Mouse (Mus musculus): ENCODE data around the gene Satb1. TPM values are rescaled to one million over a fixed set of nuclear protein-coding genes. Genes with fewer than 3 reads are reported as not detected.

Satb1 gene
- total and polyA plus RNA-seq, 2 experiments from 2014 or later: 8.4 to 17.4 TPM

DNA sequence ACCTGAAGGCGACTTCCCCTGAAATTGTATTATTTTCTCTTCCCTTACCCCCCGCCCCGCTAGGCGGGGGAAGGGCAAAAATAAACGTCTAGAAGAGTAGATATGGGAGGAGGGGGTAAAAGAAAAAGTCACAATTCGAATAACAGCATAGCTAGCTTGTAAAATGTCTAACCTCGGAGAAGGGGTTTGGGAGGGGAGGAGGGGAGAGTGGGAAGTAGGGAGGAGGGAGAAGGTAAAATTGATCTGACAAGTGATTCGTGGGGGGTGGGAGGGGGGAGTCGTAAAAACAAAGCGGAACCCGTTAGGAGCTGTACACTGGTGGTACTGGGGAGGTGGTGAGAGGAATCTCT lies 21.2 kb downstream of the Satb1 start:
- H3K4me2 ChIP-seq (ENCODE audit: low read depth, low read length): peak overlapping the region; percentile 84
- no peak for ATAC-seq (ENCODE audit: insufficient read depth, low read depth)
- no peaks in the 10 kb centered on the region for H3K36me3 ChIP-seq (replicated peaks; ENCODE audit: control insufficient read depth, insufficient read depth, low read length)
- peak overlapping the region; percentile 90 for H3K27ac ChIP-seq (ENCODE audit: low read depth)
- DNase-seq (ENCODE audit: low spot score): no peak
- peak overlapping the region; percentile 85 for H3K9ac ChIP-seq (replicated peaks; ENCODE audit: low read depth, low read length)
- TF ChIP-seq EP300 (IDR thresholded peaks at IDR 0.05; ENCODE audit: low read depth): no peak
- no peak for TF ChIP-seq CTCF (IDR thresholded peaks at IDR 0.05; ENCODE audit: low read depth)
- under 1% methylated on average over 11 of the region's 11 CpGs for WGBS
- no peaks in the 10 kb centered on the region for H3K4me1 ChIP-seq (ENCODE audit: control insufficient read depth, insufficient read depth)
- H3K4me3 ChIP-seq (ENCODE audit: low read depth, low read length): peak overlapping the region; percentile 92
- no peaks in the 10 kb centered on the region for H3K9me3 ChIP-seq (replicated peaks; ENCODE audit: control insufficient read depth, low read length)
- no peaks in the 10 kb centered on the region for H3K27me3 ChIP-seq (ENCODE audit: control insufficient read depth, insufficient read depth, low read length)

GRCm38 (mm10) chr17:51811086-51811868 lies 21.8 kb downstream of the Satb1 start:
- DNase-seq (ENCODE audit: low spot score): peak; percentile 69
- peak overlapping the region; percentile 85 for H3K9ac ChIP-seq (replicated peaks; ENCODE audit: low read depth, low read length)
- no peak for ATAC-seq (ENCODE audit: insufficient read depth, low read depth)
- WGBS: 5% methylated on average over 8 of the region's 8 CpGs
- no peaks in the 10 kb centered on the region for H3K27me3 ChIP-seq (ENCODE audit: control insufficient read depth, insufficient read depth, low read length)
- no peaks in the 10 kb centered on the region for H3K9me3 ChIP-seq (replicated peaks; ENCODE audit: control insufficient read depth, low read length)
- peak overlapping the region; percentile 84 for H3K4me2 ChIP-seq (ENCODE audit: low read depth, low read length)
- H3K27ac ChIP-seq (ENCODE audit: low read depth): peak overlapping the region; percentile 90; the same call in 1 of the 2 replicates
- H3K36me3 ChIP-seq (replicated peaks; ENCODE audit: control insufficient read depth, insufficient read depth, low read length): no peaks in the 10 kb centered on the region
- peak overlapping the region; percentile 92 for H3K4me3 ChIP-seq (ENCODE audit: low read depth, low read length)
- H3K4me1 ChIP-seq (ENCODE audit: control insufficient read depth, insufficient read depth): no peaks in the 10 kb centered on the region
- TF ChIP-seq CTCF (IDR thresholded peaks at IDR 0.05; ENCODE audit: low read depth): no peak
- TF ChIP-seq EP300 (IDR thresholded peaks at IDR 0.05; ENCODE audit: low read depth): no peak

- no peak overlapping the region for H3K9ac ChIP-seq (replicated peaks; ENCODE audit: low read depth, low read length)
- H3K4me1 ChIP-seq (ENCODE audit: control insufficient read depth, insufficient read depth): no peaks in the 10 kb centered on the region
- peaks cover 19% of the 10 kb centered on the region for H3K36me3 ChIP-seq (replicated peaks; ENCODE audit: control insufficient read depth, insufficient read depth, low read length)
- H3K27ac ChIP-seq (ENCODE audit: low read depth): peak overlapping the region; percentile 74
- TF ChIP-seq EP300 (IDR thresholded peaks at IDR 0.05; ENCODE audit: low read depth) (no peak), CTCF (IDR thresholded peaks at IDR 0.05; ENCODE audit: low read depth) (no peak)
- peak overlapping the region; percentile 50 for H3K4me2 ChIP-seq (ENCODE audit: low read depth, low read length)
- no peaks in the 10 kb centered on the region for H3K27me3 ChIP-seq (ENCODE audit: control insufficient read depth, insufficient read depth, low read length)
- 20% methylated on average over 5 of the region's 5 CpGs for WGBS
- ATAC-seq (ENCODE audit: insufficient read depth, low read depth): peak; percentile 88
- peak; percentile 65 for DNase-seq (ENCODE audit: low spot score)
- peak overlapping the region; percentile 12; the same call in 1 of the 2 replicates for H3K4me3 ChIP-seq (ENCODE audit: low read depth, low read length)
- no peaks in the 10 kb centered on the region for H3K9me3 ChIP-seq (replicated peaks; ENCODE audit: control insufficient read depth, low read length)
Observed at GRCm38 (mm10) chr17:51807429-51807828, 25.7 kb downstream of the Satb1 start.

DNA sequence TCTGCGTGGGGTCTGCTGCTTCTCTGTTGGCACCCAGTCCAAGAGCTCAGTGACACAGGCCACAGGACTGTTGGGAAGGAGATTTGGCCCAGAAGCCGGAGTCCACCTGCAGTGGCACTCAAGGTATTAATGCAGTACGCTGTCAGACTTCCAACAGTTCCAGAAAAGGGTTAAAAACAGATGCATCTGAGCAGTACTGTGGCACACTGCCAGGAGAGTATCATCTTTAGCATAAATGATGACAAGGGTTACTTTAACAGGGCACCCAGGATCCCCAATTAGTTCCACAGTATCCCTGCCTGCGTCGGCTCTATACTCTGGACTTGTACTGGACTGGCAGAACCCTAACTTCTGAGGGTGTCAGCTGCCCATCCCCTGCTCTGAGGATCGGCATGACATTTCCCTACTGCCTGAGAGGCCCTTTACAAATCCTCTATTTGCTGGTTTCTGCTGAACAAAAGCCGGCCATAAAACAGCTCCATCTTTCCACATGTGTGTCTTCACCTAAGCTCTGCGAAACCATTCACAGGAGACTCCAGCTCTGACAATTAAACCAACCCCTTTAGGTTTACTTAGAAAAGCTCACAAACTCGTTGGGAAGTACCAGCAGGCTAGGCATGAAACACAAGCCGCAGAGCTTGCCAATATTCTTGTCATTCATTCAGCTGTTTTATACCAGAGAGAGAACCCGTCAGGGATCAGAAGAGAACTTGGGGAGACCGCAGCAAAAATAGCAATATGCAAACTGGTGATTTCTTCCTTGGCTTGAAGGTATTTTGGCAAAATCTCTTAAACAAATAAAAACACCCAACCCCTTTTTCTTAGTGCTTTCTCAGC lies 26.7 kb downstream of the Satb1 start:
- no peak overlapping the region for H3K4me3 ChIP-seq (ENCODE audit: low read depth, low read length)
- no peaks in the 10 kb centered on the region for H3K9me3 ChIP-seq (replicated peaks; ENCODE audit: control insufficient read depth, low read length)
- no peak for ATAC-seq (ENCODE audit: insufficient read depth, low read depth)
- no peak for TF ChIP-seq EP300 (IDR thresholded peaks at IDR 0.05; ENCODE audit: low read depth)
- no peak for TF ChIP-seq CTCF (IDR thresholded peaks at IDR 0.05; ENCODE audit: low read depth)
- no peak overlapping the region for H3K9ac ChIP-seq (replicated peaks; ENCODE audit: low read depth, low read length)
- H3K4me2 ChIP-seq (ENCODE audit: low read depth, low read length): no peak overlapping the region
- WGBS: 63% methylated on average over 12 of the region's 12 CpGs
- no peak for DNase-seq (ENCODE audit: low spot score)
- H3K4me1 ChIP-seq (ENCODE audit: control insufficient read depth, insufficient read depth): no peaks in the 10 kb centered on the region
- H3K27me3 ChIP-seq (ENCODE audit: control insufficient read depth, insufficient read depth, low read length): no peaks in the 10 kb centered on the region
- no peak overlapping the region for H3K27ac ChIP-seq (ENCODE audit: low read depth)
- H3K36me3 ChIP-seq (replicated peaks; ENCODE audit: control insufficient read depth, insufficient read depth, low read length): peaks cover 19% of the 10 kb centered on the region

GRCm38 (mm10) chr17:51800208-51800607 lies 32.9 kb downstream of the Satb1 start:
- no peaks in the 10 kb centered on the region for H3K27me3 ChIP-seq (ENCODE audit: control insufficient read depth, insufficient read depth, low read length)
- TF ChIP-seq CTCF (IDR thresholded peaks at IDR 0.05; ENCODE audit: low read depth) (no peak), EP300 (IDR thresholded peaks at IDR 0.05; ENCODE audit: low read depth) (no peak)
- no peak overlapping the region for H3K4me3 ChIP-seq (ENCODE audit: low read depth, low read length)
- no peak overlapping the region for H3K9ac ChIP-seq (replicated peaks; ENCODE audit: low read depth, low read length)
- 86% methylated on average over 6 of the region's 6 CpGs for WGBS
- no peaks in the 10 kb centered on the region for H3K9me3 ChIP-seq (replicated peaks; ENCODE audit: control insufficient read depth, low read length)
- ATAC-seq (ENCODE audit: insufficient read depth, low read depth) (no peak), DNase-seq (ENCODE audit: low spot score) (no peak)
- H3K4me1 ChIP-seq (ENCODE audit: control insufficient read depth, insufficient read depth): no peaks in the 10 kb centered on the region; the same call in 1 of the 2 replicates
- peaks cover 18% of the 10 kb centered on the region for H3K36me3 ChIP-seq (replicated peaks; ENCODE audit: control insufficient read depth, insufficient read depth, low read length)
- H3K4me2 ChIP-seq (ENCODE audit: low read depth, low read length): no peak overlapping the region
- H3K27ac ChIP-seq (ENCODE audit: low read depth): no peak overlapping the region

Measured in heart, postnatal 0 days (tissue).